Mouse (Mus musculus): Measurements from ENCODE around the gene Hsf3.

DNA sequence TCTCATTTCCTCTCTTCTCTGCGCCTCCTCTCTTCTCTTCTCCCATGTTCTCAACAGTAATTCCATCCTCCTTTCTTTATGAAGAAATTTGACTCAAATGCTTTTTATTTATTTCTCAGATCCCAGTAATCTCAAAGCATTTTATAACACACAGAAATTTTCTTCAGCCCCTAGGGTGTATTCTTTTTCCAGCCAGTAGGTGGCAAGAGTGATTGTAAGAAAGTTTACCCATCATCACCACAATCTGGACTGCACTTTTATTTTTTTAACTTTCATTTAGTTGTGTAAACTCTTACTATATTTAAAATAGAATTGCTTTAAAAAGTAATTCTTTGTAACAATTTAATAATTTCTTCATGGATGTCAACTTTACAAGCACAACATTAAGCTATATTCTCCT, 45.5 kb upstream of the Hsf3 start:
- TF ChIP-seq CTCF (IDR thresholded peaks at IDR 0.05; ENCODE audit: control insufficient read depth, insufficient read depth, insufficient replicate concordance, low read depth, low read length), result no peak
- no peak for TF ChIP-seq POLR2A (IDR thresholded peaks at IDR 0.05; ENCODE audit: control insufficient read depth, low read depth, low read length)

All from testis, adult 2 months (tissue).